Mouse (Mus musculus) thymus, postnatal 14 days (tissue): ENCODE measurements around the gene Atxn7l2.

Experiments
- DNase-seq: peaks from one replicate; pipeline ENCODE4 v3.0.0; 2021

The Atxn7l2 gene

DNA sequence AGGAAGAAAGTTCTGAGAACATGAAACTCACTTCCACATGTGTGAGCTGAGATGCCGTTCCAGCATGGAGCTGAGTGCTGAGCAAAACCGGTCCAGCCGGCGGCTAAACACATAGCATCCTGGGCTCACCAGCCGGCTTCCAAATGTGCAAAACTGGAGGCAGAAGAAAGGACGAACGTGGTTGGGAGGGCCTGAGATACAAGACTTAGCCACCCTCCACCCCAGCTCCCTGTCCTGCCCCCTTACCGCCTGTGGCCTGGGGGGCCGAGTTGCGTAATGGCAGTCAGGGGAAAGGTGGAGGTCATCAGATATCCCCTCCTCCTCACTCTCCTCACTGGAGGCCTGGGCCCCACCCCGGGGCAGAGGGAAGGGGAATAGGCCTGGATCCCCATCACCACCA lies 6.3 kb downstream of the Atxn7l2 start:
- DNase-seq = no peak

DNA sequence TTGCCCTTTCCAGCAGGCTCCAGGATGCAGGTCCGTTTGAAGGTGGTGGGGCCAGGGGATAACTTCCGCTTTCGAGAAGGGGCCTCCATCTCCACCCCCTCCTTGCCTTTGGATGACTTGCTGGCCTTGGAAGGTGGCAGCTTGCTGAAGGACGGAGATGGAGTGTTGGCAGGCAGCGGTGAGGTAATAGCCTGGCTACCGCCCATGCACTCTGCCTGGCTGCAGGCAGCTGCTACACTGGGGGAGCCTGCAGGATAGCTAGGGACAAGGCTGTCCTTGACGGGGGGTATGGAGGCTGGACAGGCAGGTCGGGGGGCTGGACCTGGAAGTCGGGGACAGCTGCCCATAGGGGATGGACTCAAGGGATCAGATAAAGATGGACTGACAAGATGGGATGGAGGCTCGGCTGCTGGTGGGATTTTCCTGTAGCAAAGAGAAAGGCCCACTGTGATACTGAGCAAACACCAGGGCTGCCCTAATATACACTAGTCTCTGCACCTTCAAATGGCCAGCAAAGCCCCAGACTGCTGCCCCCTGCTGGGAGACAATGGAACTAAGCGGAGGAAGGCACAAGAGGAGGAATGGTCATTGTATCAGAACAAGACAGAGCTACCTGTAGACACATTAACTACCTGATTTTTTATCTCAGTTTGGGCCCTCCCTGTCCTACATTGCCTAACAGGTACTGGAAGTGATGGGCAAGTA lies 7.0 kb downstream of the Atxn7l2 start:
- DNase-seq = peak; percentile 82

DNA sequence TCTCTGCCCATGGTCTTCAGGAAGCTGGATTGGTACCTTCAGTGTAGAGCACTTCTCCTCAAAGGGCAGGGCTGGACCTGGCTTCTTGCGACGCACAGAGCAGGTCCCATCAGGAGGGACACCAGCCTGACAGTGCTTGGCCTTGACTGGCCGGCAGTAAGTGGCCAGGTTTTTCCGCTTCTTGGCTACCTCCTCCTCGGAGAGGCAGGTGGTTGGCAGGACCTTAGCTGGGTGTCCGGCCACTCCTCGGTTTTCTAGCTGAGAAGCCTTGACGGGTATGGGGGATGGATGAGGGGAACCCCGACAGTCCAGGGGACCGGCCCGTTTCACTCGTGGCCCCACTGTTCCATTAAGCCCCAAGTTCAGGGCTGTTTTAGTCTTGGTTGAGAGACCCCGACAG lies 7.5 kb downstream of the Atxn7l2 start:
- DNase-seq = no peak

DNA sequence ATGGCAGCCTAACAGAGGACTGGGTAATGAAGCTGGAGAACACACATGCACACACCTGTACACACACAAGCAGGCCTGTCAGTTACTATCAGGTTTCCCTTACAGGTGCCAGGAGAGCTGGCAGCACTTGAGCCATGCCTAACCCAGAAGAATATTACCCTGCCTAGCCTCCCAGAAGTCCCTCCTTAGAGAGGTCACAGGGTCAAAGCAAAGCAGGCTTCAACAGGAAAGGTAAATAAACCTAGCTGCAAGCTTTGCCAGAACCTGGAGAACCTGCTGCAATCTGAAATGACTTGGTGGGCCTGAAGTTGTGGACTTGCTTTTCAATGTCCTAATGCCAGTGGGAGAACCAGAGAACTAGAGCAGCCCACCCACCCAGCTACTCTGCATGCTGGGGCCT lies 8.2 kb downstream of the Atxn7l2 start:
- DNase-seq = no peak

DNA sequence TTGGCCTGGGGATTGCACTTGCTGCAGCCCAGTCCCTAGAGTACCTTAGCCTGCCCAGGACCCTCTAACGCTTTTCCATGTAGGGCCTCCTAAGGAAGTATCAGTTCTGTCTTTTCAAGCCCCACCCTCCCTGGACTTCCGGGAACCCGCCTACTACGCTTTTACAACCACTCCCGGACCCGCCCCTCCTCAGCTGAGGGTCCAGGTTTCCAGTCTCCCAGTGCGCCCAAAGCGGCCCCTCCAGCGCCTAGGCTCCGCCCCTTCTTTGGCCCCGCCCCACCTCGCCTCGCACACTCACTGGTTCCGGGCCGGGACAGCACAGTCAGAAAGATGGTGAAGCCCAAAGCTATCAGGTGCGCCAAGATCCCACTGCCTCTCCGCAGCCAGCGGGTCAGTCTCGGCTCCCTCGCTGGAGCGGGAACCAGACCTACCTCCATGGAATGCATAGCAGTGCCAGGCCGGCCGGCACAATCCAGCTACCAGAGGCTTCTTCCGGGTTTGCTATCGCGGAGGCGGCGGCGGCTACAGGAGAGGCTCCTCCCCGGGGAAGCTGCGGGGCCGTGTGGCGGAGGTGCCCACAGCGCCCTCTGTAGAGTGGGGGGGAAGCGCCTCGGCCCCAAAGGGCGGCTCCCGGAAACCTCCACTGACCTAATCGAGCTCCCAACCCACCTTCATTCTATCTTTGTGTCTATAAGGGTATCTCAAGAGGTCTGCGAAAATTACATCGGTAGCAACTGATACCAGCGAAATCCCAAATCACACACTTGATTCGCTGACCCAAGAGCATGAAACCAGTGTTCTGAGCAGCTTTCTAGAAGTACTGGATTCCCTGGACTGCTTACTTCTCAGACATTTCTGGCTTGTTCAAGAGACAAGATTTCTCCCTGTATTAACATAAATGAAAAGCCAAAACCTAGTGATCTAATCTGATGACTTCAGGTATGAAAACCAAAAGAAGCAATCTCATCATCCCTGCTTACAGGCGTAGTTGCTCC lies 10.1 kb downstream of the Atxn7l2 start, which contains the start of gene Cyb561d1:
Gene Cyb561d1 (minus strand): TSS at position 884 of the 995 bp plus-strand sequence.
- DNase-seq = peak; percentile 99

DNA sequence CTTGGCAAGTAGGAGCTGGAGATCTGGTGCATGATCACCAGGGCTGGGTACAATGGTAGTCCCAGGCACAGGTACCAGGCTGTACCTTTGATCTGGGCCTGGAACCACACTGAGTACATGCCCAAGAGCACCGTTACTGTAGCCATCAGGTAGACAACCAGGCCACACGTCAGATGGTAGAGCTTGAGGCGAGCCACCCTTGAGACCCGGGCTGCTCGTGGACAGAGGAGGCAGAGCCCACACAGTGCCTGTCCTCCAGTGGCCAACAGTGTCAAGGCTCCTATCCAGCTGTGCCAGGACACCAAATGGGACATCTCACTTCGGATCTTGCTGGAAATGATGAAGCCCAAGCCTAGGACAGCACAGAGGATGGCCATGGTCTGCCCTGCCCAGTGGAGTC lies 11.5 kb downstream of the Atxn7l2 start:
- no peak for DNase-seq

DNA sequence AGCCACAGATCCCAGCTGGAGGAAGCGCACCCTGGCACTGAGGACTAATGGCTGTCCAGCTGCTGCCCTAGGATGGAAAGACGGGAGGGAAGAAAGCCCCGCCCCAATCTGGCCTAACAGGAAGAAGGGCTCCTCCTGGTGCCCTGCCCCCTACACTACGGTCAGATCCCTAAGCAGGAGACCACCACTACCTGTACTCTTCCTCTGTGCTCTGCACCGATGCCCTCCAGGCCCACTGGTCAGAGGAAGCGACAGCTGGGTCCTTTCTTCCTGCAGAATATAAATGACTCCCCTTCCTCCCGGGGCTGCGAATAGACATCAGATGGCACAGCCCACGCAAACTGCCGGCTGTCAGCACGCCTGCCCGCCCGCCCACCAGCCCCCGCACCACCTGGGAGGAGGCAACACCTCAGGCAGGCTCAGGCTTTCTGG lies 13.7 kb downstream of the Atxn7l2 start:
- DNase-seq = no peak

DNA sequence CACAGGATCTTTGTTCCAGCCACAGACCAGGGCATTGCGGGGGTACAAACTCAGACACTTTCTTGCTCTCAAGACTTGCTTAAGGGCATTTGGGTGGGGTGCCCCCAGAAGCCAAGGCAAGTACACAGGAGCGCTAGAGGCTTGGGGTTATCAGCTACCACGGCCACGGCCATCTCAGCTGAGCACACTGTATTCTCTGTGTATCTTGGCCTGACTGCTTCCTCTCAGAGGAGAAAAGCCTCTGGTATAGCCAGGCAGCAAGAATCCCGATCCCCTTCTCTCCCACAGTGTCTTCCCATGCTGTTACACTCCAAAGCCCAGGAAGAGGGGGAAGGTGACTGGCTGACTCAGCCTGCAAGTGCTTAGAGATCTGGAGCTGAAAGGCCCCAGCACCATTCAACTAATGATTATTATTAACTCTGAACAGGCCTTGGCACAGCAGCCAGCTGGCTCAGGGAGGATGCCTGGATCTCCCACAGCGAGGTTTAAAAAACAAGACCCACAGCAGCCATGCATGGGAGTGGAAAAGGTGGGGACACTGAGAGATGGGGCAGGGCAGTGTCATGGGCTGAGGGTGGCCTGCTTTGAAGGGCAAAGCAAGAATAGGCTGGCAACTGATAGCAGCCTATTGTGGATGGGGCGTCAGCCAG lies 14.7 kb downstream of the Atxn7l2 start:
- DNase-seq = no peak

DNA sequence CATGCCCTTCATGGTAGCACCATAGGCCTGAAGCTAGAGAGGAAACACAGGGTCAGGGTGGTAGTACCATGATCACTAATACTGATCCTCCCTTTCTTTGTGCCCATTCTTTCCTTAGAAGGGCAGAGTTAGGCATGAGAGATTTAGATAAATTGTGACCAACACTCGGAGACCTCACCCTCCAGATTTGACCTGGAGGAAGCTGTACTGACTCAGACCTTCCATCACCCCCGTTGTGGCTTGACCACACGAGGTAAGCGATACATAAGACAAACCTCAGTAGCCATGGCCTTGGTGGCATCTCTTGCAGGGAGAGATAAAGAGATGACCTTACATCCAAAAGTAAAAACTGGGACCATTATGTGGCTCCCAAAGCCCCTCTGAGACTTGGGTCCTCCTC lies 15.4 kb downstream of the Atxn7l2 start:
- DNase-seq = no peak

DNA sequence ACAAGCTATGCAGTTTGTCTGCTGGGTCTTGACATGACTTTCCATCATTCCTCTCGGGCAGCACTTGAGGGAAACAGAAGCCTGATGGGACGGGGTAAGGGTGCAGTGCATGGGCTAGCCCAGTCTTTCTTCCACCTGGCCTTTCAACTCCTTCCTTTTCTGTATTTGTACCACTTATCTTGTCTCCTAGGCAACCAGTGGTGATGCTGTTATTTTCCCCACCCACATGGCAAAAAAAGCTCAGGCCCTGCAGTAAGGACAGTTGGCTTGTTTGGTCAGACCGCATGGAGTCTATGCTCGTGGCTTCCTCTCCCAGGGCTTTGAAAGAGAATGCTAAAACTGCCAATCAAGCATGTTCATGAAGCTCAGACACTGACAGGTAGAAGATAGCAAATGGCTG lies 17.0 kb downstream of the Atxn7l2 start:
- no peak for DNase-seq

DNA sequence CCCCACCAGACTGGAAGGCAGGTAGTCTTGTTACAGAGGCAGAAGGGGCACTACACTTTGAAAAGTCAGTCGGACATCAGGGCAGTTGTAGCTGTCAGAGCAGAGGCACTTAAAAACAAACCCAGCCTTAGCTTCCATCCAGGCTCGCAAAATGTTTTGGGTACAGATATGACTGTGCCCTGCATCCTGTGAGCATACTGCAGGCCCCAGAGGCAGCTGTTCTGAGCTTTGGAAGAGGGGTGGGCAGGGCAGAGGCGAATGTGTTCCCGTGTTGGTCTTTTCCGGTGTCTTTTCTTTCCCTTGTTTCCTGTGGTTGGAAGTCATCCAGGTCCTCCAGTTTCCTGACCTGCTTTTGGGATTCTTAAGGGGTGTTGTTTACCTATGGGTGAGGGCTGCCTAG lies 20.8 kb downstream of the Atxn7l2 start:
- DNase-seq = no peak

DNA sequence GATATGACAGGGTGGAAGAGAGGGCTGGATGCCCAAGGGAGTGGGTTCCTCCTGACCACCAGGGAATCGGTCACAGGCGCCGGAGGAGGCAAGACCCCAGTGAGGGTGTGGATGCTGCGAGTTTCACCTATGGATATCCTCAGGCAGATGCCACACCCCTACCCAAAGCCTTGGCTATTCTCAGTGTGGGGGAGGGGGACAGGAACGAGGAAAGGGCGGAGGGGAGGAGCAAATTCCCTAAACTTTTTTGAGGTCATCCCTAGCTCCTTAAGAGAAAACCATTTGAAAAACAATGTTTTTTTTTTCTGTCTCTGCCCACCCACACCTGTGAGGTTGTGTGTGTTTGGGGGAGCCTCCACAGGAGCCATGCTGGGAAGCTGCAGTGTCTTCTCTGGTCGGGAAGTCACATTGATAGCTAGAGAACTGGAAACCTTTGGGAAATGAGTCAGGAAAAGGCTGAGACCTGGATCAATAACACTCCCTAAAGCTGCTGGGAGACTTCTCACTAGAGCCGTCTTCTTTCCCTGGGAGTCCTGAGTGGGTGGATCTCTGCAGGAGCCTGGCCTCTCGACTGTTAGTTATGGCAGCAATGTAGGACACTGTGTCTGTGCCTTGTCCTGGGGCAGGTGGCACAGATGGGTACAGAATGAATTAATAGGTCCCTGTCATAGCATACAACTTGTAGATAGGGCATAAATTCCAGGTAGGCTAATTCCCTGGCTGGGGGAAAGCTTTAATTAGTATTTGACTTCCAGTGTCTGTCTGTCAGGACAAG lies 21.8 kb downstream of the Atxn7l2 start:
- DNase-seq = no peak

DNA sequence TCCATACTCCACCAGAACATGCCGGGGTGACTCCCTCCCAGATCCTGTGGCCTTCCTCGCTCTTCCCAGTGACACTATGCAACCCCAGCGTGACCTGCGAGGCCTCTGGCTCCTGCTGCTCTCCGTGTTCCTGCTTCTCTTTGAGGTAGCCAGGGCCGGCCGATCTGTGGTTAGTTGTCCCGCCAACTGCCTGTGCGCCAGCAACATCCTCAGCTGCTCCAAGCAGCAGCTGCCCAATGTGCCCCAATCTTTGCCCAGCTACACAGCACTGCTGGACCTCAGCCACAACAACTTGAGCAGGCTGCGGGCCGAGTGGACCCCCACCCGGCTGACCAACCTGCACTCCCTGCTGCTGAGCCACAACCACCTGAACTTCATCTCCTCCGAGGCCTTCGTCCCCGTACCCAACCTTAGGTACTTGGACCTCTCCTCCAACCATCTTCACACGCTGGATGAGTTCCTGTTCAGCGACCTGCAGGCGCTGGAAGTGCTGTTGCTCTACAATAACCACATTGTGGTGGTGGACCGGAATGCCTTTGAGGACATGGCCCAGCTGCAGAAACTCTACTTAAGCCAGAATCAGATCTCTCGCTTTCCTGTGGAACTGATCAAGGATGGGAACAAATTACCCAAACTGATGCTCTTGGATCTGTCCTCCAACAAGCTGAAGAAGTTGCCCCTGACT lies 23.5 kb downstream of the Atxn7l2 start:
- DNase-seq = no peak

DNA sequence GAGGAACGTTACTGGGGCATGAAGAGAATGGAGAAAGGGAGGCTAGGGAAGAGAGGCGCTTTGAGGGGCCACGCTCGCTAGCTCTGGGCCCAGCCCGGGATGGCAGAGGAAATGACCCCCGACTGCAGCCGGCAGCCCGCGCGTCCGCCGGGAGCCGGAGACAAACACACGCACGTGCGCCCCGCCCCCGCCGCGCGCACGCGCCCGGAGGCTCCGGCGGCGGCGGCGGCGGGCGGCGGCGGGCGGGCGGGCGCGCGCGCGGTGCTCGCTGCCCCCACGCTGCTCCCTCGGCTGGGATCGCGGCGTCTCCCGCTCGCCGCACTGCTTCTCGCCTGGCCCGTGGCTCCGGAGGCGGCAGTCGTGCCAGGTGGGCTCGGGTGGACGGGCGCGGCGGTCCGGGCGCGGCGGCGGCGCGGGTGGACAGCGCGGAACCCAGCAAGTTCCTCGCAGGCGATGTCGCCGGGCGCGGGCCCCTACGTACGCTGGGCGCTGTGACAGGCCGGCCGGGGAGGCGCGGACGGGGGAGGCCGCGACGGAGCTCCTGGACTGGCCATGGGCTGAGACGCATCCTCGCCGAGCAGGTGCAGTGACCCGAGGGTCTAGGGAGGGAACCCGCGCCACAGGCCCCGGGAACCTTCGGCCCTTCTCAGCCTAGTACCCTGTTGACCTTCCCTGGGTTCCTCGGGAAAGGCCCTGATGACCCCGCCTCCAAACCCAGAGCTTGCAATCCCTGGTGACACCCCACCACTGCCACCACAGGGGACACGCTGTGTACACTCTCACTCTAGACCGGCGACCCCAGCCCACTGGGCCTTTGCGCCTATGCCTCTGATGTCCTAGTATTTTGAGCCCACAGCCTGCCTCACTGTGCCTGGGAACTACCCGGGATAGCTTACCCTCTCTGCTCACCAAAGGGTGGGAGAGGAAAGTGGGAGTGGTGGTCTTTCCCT lies 24.4 kb downstream of the Atxn7l2 start, which contains the start of gene Amigo1:
Gene Amigo1 (plus strand): TSS at position 238 of the 950 bp plus-strand sequence.
- peak; percentile 68 for DNase-seq

DNA sequence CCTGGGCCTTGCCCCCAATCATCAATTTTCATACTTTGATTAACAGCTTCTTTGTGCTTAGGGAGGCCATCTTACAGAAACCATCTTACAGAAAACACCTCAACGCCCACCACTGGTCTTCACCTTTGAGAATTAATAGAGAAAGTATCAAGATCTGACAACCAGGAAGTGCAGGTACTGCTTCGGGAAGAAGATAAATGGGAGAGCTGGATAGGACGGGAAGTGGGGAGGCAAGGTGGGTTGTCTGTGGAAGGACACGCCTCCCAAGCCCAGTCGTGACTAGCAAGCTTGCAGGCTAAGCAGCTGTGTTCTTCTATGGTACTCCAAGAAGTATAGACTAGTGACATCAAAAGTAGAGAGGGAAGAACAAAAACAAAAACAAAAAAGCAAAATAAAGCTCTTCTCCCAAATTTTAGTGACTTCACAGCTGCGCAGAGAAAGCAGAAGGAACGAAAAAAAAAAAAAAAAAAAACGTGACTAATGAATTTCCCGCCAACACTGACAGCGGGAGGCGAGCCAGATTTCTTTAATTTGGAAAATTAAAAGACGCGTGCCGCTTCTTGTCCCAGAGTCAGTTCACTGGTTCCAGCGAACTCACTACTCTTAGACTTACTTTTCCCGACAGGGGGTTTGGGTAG lies 25.2 kb downstream of the Atxn7l2 start:
- DNase-seq = no peak

DNA sequence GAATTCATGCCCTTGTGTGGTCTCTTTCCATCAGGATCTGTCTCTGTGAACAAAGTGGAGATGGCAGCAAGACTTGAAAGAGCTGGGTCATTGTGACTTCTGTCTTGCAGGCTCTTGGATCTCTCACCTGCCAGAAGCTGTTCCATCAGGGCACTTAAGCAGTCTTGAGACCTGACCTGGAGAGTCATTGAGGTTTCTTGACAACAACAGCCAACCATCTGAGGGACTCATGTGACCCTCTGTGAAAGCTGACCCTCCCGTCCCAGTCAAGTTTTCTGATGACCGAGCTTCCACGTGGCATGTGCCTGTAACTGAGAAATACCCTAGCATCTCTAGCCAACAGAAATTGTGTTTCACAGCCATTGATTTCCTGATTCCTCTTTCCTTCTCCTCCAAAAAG lies 26.0 kb downstream of the Atxn7l2 start:
- no peak for DNase-seq

DNA sequence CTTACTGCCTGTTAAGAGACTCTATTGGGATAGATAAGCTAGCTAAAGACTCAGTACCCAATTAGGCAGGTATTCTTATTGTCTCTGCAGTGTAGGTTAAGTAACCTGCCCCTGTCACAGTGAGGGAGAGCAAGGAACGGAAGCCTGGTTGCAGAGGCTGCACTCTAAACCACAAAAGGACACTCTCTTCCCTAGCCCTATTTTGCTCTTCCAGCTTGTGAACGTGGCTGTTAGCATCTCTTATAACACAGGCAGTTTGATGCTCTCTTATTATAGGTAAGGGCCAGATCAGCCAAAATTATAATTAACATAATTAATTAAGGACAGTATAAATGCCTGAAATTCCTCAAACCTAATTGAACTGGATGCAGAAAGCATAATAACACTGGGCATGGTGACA lies 30.2 kb downstream of the Atxn7l2 start:
- DNase-seq = no peak

DNA sequence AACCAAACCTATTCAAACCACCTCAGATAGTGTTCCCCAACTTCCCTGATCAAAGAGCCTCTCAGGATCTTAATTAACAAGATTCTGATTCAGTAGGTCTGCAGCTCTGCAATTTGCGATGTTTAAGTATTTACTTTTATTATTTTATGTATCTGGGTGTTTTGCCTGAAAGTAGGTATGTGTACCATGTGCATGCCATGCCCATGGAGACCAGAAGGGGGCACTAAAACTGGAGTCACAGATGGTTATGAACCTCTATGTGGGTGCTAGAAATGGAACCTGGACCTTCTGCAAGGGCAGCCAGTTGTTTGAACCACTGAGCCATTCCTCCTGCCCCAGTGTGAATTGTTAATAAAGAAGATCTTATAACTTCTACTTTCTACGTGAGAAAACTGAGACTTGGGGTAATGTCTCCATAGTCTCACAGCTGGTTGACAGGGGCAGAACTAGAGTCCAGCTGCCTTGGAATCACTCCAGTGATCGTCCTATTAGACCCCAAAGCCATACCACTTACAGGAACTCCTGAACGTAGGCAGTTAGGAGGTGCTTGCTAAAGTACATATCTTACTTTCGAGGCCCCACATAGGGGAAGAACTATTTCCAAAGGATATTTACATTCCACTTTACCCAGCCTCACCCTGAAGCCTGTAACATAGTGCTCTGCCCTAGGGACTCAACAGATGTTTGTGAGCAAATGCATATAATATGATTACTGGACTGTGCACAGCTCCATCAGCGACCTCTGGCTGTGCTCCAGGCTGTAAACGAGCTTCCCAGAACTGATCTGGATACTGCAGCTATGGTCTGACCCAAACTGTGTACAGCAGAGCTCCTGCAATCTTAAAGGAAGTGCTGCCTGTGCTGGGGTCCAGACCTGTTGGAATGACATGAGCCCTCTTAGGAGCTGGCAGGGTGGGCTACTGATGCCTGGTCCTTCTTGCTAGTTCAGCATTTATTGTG lies 31.7 kb downstream of the Atxn7l2 start:
- DNase-seq = no peak
